Mouse (Mus musculus) neural tube, embryonic 10.5 days (tissue): ENCODE data around the gene Gm11563.
"Not testable (repeated sequence)": the region's sequence is repeated elsewhere in the genome, so short reads cannot be mapped to it uniquely, and the experiment has no call there.

Source experiments
- DNase-seq: peaks from one replicate; pipeline ENCODE4 v3.0.0-alpha.2; 2017; ENCODE audit warnings: low spot score; ENCODE audit errors: extremely low spot score

Gm11563 gene

DNA sequence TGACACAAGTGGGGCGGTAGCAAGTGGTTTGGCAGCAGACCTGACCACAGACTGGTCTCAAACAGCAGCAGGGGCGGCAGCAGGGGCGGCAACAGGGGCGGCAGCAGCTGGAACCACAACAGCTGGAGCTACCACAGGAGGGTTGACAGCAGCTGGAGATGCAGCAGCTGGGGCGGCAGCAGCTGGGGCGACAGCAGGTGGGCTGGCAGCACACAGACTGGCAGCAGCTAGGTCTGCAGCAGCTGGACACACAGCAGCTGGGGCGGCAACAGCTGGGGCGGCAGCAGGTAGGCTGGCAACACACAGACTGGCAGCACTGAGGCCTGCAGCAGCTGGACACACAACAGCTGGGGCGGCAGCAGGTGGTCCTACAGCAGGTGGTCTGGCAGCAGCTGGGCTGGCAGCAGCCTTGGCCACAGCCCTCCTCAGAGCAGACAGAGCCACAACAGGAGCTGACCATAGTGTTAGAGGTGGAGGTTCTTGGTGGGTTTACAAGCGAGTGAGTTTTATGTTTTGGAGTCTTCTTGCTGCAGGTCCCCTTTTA, at the start of gene Gm11563:
Gene Gm11563, minus strand, starts transcription at position 494 of the 544 bp plus-strand sequence.
- not testable (repeated sequence) for DNase-seq

DNA sequence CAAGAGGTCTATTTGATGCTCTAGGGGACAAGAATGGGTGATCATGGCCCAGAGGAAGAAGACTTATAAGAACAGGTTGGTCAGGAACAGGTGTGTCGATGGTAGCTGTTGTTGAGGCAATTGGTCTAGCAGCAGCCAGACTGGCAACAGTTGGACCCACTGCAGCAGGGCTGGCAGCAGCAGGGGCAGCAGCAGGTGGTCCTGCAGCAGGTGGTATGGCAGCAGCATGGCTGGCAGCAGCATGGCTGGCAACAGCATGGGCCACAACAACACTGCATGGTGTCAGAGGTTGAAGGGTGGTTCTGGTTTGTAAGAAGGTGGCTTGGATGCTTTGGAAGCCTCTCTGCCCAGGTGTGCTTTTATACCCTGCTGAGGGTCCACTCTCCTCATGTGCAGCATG, 31.7 kb upstream of the Gm11563 start, which contains the start of gene Gm14190:
Gene Gm14190, minus strand, starts transcription at position 278 of the 400 bp plus-strand sequence.
- DNase-seq, result no peak

DNA sequence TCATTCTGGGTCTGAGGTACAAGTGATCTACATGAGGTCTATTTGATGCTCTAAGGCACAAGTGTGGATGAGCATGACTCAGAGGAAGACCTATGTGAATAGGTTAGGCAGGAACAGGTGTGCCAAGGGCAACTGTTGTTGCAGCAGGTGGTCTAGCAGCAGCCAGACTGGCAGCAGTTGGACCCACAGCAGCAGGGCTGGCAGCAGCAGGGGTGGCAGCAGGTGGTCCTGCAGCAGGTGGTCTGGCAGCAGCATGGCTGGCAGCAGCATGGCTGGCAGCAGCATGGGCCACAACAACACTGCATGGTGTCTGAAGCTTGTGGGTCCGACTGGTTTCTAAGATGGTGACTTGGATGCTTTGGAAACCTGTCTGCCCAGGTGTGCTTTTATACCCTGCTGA, 26.5 kb upstream of the Gm11563 start:
- DNase-seq, result not testable (repeated sequence)

DNA sequence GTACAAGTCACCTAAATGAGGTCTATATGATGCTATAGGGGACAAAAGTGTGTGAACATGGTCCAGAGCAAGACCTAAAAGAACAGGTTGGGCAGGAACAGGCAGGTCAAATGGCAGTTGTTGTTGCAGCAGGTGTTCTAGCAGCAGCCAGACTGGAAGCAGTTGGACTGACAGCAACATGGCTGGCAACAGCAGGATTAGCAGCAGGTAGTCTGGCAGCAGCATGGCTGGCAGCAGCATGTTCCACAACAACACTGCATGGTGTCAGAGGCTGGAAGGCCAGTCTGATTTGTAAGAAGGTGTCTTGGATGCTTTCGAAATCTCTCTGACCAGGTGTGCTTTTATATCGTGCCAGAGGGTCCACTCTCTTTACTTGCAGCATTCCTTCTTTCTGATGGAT, 24.7 kb upstream of the Gm11563 start:
- no peak for DNase-seq

DNA sequence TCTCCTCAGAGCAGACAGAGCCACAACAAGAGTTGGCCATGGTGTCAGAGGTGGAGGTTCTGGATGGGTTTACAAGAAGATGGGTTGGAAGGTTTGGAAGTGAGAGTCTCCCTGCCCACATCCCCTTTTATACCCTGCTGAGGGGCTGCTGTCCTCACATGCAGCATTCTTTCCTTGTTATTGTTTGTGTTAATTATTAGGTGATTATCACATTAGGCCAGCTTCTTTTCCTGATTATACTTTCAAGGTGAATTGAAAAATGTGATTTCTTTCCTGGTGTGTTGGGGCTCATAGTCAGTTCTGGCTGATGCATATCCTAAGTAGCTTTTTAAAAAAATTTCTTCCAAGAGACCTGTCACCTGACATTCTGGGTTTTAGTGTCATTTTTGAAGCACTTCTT, 7.1 kb upstream of the Gm11563 start, which contains the start of gene Krtap4-6:
Gene Krtap4-6, minus strand, starts transcription at position 101 of the 400 bp plus-strand sequence.
- no peak for DNase-seq

DNA sequence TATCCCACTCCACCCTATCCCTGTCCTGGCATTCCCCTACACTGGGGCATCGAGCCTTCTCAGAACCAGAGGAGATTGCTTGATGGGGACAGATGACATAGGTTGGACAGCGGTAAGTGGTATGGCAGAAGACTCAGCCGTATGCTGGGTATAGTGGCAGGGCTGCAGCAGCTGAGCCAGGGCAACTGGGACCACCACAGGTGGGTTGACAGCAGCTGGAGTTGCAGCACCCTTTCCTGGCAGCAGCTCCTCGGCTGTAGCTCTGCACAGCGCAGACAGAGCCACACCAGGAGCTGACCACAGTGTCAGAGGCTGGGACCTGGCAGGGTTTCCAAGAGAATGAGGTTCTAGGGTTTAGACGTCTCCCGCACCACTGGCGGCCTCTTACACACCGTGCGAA, 4.0 kb upstream of the Gm11563 start:
- DNase-seq, result no peak

DNA sequence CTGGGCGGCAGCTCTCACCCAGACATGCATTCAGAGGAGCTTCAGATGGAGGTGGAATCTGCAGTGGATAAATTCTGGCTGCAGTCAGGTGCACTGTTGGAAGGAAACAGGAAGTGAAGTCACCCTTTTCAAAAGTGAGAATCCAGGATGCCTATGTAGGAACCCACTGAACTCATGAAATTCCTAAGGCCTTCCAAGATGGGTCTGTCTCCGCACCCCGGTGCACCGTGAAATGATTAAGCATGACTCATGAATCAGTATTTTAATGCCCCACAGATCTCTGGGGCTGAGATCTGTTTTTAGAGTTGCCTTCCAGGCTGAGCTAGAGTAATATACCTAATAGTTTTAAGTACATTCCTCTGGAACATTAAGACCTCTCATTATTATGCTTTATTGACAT, 496 bp upstream of the Gm11563 start:
- DNase-seq, result no peak

DNA sequence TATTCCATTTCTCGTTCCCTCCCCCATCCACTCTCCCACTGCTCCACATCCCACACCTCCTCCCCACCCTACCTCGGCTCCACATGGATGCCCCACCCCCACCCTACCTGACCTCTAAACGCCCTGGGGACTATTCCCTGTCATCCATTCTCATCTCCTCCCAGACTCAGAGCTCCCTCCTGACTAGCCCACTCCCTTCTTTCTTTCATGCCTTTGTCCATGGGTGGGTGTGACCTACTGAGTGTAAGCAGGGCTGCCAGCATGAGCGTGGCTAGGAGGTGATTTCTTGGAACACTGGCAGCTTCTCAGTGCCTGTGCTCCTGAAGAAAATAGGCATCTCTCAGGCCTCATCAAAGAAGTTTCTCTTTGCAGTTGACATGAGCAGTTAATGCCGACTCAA, 1.7 kb downstream of the Gm11563 start:
- DNase-seq, result no peak

DNA sequence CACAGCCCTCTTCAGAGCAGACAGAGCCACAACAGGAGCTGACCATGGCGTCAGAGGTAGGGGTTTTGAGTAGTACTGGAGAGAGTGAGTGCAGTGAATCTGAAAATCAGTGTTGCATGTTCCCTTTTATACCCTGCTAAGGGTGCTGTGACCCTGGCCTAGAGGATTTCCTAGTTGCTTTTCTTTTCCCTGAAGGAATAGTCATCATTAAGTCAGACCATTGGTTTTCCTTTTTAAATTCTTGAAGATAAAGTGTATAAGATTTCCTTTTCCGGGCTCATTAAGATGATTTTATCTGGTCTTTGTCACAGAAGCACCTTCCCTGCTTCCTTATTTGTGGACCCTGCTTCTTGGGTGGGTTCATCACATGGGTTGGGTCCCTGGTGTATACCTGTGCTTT, 8.6 kb downstream of the Gm11563 start, which contains the start of gene Gm11555:
Gene Gm11555, minus strand, starts transcription at position 101 of the 400 bp plus-strand sequence.
- DNase-seq, result no peak

DNA sequence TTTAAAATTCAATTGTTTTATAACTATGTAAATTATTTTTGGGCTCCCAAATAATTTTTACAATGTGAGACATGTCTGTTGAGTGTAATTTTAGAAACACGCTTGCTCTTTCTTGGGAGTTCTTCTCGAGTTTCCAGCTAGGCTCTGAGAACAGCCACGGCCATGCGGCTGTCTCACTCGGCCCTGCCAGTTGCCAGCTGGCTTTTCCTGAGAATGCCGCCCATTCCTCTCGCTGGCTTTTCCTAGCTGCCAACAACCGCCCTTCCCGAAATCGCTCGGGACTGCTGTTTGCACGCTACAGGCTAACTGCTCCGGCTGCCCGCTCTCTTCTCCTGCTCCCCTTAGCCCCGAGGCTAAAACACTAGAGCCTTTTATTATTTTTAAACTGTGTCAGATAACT, 12.3 kb downstream of the Gm11563 start:
- DNase-seq, result no peak

DNA sequence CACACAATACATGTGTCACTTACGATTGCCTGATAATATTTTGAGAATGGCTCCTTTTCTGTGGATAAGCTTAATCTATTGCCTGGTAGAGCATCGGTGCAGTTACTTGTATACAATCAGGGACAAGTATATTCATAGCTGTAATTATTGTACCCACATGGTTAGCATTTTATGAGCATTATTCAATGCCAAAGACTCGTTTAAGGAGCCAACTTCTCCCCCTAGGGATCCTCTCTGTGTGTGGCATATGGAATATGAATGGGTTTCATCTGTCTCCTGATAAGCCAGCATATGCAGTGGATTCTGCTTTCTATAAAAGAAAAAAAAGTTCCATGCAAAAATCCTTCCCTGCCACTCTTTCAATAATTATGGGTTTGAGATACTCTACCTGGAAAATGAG, 14.4 kb downstream of the Gm11563 start:
- no peak for DNase-seq

DNA sequence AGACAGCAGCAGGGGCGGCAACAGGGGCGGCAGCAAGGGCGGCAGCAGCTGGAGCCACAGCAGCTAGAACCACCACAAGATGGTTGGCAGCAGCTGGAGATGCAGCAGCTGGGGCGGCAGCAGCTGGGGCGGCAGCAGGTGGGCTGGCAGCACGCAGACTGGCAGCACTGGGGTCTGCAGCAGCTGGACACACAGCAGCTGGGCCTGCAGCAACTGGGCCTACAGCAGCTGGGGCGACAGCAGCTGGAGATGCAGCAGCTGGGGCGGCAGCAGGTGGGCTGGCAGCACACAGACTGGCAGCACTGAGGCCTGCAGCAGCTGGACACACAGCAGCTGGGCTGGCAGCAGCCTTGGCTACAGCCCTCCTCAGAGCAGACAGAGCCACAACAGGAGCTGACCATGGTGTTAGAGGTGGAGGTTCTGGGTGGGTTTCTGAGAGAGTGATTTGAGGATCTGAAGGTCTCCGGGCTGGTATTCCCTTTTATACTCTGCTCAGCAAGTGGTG, 15.1 kb downstream of the Gm11563 start, which contains the start of gene Krtap4-7:
Gene Krtap4-7, minus strand, starts transcription at position 455 of the 505 bp plus-strand sequence.
- DNase-seq, result not testable (repeated sequence)

DNA sequence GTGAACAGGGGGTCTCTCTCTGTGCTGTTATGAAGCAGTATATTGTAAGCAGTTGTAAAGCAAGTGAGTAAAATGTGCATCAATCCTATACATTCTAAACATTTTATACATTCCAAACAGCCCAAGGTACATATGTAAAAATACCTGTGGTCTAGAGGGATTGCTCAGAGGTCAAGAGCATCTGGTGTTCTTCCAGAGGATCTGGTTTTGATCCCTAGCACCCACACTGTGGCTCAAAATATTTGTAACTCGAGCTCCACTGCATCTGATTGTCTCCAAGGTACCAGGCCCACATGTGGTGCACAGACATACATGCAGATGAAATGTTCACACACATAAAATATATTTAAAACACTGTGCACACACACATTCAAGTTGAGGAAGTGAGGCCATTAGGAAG, 17.8 kb downstream of the Gm11563 start:
- no peak for DNase-seq

DNA sequence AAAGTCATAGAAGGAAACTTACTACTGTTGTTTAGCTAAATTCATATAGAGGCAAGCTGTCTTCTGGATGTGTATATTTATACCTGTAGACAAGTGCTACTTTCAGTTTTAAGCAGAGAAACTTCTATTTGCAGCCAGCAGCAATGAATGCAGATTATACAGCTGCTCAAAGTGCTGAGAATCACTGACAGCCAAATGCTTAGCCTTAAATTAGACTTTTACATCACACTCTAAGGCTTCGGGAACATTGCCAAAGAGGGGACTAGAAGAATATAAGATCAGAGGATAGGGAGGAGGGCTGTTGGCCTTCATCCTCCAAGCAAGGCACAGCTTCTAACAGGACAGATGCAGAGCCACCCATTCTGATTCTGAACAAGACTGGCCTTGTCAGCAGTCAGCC, 21.7 kb downstream of the Gm11563 start:
- DNase-seq, result no peak

DNA sequence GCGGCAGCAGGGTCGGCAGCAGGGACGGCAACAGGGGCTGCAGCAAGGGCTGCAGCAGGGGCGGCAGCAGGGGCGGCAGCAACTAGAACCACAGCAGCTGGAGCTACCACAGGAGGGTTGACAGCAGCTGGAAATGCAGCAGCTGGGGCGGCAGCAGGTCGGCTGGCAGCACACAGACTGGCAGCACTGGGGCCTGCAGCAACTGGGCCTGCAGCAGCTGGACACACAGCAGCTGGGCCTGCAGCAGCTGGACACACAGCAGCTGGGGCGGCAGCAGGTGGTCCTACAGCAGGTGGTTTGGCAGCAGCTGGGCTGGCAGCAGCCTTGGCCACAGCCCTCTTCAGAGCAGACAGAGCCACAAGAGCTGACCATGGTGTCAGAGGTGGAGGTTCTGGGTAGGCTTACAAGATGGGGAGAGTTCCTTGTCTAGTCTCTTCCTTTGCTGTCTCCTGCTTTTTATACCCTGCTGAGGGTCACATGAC, 24.1 kb downstream of the Gm11563 start, which contains the start of gene Krtap4-2:
Gene Krtap4-2, minus strand, starts transcription at position 432 of the 482 bp plus-strand sequence.
- DNase-seq, result no peak

DNA sequence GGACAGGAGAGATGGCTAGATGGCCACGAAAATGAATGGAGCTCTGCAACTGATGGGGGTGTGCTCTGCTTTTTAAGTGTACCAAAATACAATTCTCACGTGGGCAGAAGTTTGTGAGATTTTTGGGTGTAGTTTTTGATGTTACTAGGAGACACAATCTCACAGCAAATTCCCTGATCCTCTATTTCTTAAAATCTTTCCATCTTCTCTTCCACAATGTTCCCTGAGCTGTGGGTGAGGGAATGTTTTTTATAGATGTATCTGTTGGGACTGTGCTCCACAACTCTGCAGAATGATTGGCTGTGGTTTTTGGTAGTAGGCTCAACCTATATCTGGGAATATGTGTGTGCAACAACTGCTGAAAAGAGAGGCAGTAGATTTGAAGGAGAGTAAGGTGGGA, 25.5 kb downstream of the Gm11563 start:
- DNase-seq, result no peak

DNA sequence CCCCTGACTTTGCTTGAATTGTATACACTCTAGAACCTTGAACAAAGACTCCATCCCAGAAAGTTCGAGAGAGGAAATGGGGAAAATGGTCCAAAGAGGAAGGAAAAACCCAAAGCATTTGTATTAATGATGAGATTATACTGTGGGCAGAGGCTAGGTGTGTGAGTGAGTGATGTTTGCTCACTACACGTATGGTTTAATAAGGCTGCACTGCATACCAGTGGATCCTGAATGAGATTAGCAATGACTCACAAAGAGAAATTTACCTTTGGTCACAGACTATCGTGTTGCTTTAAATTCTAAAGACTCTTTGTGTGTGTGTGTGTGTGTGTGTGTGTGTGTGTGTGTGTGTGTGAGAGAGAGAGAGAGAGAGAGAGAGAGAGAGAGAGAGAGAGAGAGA, 27.9 kb downstream of the Gm11563 start:
- no peak for DNase-seq

DNA sequence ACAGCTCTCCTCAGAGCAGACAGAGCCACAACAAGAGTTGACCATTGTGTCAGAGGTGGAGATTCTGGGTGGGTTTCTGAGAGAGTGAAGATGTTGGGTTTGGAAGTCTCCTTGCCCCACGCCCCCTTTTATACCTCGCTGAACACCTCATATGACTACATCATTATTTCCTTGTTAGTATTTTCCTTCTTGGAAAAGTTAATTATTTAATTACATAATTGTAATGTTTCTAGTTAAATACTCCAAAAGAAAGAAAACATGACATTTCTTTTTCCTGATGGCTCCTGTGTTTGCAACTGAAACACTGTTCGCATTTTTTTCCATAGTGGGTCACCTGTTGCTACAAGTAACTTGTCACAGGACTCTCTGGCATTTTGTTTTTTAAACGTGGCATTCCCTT, 30.6 kb downstream of the Gm11563 start, which contains the start of gene Krtap4-1:
Gene Krtap4-1, minus strand, starts transcription at position 101 of the 400 bp plus-strand sequence.
- no peak for DNase-seq

DNA sequence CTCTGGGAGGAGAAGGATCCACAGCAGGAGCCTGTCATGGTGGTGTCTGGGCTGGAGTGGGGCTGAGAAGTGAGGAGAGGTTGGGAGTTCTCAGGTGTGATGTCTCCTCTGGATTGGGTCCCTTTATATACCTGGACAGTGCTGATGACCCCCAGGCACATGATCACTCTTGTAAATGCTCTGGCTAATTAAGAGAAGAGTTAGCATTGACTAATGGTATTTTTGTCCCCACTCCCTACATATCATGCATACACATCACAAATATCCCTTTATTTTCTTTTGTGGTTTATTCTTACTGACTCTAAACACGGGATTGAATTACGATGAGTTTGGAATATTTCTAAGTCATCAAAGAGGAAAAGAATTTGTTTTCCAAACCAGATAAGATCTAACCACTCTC, 38.4 kb downstream of the Gm11563 start, which contains the start of gene Gm11562:
Gene Gm11562, minus strand, starts transcription at position 101 of the 400 bp plus-strand sequence.
- no peak for DNase-seq

DNA sequence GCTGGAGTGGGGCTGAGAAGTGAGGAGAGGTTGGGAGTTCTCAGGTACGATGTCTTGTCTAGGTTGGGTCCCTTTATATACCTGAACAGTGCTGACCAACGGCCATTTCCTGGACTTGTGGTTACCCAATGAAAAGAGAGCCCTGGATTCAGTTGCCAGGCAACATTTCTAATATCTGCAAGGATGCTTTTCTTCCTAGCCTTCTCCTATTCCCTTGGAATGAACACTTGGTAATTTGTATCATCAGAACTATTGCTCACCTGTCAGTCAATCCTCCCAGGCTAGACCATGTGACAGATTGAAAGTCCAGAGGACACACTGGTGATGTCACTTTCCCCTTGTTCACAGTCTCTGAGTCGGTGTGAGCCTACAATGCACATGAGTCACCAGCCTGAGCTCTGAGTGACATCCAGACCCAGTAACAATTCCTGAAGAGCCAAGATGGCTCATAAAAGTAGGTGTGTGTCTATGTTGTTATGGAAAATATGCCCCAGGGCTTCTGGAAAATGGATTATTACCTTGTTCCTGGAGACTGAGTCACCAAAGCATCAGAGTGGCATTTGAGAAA, 43.9 kb downstream of the Gm11563 start, which contains the start of gene Krtap2-4:
Gene Krtap2-4, minus strand, starts transcription at position 51 of the 568 bp plus-strand sequence.
- DNase-seq, result no peak

DNA sequence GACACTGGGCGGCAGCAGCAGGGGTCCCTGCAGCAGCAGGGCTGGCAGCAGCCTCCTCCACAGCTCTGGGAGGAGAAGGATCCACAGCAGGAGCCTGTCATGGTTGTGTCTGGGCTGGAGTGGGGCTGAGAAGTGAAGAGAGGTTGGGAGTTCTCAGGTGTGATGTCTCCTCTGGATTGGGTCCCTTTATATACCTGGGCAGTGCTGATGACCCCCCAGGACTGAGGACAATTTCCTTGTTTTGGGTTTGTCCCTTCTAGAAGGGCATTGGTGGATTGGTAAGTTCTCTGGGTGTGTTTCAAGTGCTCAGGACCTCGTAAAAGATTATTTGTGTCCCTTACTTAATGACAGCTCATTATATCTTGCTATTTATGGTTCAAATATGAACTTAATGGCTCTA, 48.7 kb downstream of the Gm11563 start, which contains the start of gene Gm11937:
Gene Gm11937, minus strand, starts transcription at position 101 of the 400 bp plus-strand sequence.
- not testable (repeated sequence) for DNase-seq

DNA sequence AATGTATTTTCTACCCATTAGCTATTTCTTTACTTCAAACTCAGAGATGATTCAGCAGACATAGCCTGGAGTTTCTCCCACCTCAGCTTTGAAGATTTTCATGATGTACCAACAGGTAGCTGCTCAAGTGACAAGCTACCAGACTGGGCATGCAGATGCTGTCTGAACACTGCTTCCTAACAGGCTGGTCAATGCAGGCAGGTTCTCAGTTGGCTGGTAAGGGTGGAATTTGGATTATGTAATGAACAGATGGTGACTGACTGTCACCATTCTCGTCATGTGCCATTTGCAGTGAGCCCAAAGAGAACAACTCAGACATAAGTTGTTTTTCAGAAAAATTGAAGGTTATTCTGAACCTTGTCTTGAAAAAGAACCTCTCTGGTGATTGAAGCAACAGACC, 49.6 kb downstream of the Gm11563 start:
- no peak for DNase-seq
